In the genomic region with DNA sequence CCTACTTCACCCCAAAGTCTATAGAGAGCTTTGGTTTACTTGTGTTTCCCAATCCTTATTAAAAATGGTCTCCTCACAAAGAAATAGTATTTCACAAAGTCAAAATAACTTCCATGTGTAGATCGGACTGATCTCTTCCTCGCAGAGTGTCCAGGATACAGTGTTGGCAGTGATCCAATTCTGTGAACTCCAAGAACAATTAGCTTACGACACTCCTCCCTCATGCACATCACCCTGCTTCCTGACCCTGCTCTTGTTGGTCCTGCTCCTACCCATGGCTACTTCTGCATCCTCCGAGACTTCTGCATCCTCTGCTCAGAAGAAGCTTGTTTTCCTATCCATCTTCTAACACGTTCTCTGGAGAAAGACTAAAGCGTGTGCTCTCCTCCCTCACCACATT, we compare ENCODE assay signal across 17 mouse cellular contexts.
DNase-seq lines count a peak whose midpoint lies in the region; ATAC-seq and TF ChIP-seq lines count a peak whose summit lies in the region.
"Had no signal": no experiment of that assay in that cellular context is flagged by ENCODE, and none has a peak within 500 bp of the region (broad histone marks: within the 10 kb centered on the region; RNA-seq: fewer than 3 reads in every experiment).

No protein-coding gene starts in this region.

- TF ChIP-seq EP300 in heart, adult 2 months (IDR thresholded peaks at IDR 0.05; ENCODE audit: insufficient read depth, low read depth, low read length), result no peak

- no peak for TF ChIP-seq CTCF in heart, adult 2 months (IDR thresholded peaks at IDR 0.05)
- no peak for TF ChIP-seq CTCF in forebrain, postnatal 0 days (IDR thresholded peaks at IDR 0.05; ENCODE audit: low read depth)

- intact Hi-C loops in heart, adult 2 months (cut with DNase I), result loop anchor here (5.0 kb wide), 1 partner anchor 212 kb away; a partner anchor contains a TSS

- ATAC-seq in heart, embryonic 16.5 days (replicated peaks; ENCODE audit: extremely low read depth, insufficient read depth, low FRiP score), result peak; percentile 58; the same call in 1 of the 2 replicates
- ATAC-seq in forebrain, postnatal 0 days, result no peak

- H3K9me3 ChIP-seq in heart, embryonic 16.5 days (replicated peaks; ENCODE audit: control insufficient read depth, low read length), result no peaks in the 10 kb centered on the region
- no peaks in the 10 kb centered on the region for H3K9me3 ChIP-seq in forebrain, postnatal 0 days (ENCODE audit: low read length)
- H3K9me3 ChIP-seq: limb, embryonic 10.5 days; neural tube, embryonic 15.5 days had no signal

- H3K27ac ChIP-seq in heart, adult 2 months, result no peak overlapping the region
- H3K27ac ChIP-seq in heart, embryonic 16.5 days (ENCODE audit: low read length), result no peak overlapping the region
- H3K27ac ChIP-seq in forebrain, postnatal 0 days (ENCODE audit: low read depth, low read length), result no peak overlapping the region
- H3K27ac ChIP-seq: embryonic facial prominence, embryonic 13.5 days; limb, embryonic 10.5 days; liver, embryonic 14.5 days; neural tube, embryonic 15.5 days had no signal

- H3K4me3 ChIP-seq in heart, adult 2 months, result no peak overlapping the region
- no peak overlapping the region for H3K4me3 ChIP-seq in heart, embryonic 16.5 days (ENCODE audit: low read length)
- no peak overlapping the region for H3K4me3 ChIP-seq in forebrain, postnatal 0 days (ENCODE audit: low read depth, low read length)
- H3K4me3 ChIP-seq: embryonic facial prominence, embryonic 13.5 days; limb, embryonic 10.5 days; neural tube, embryonic 15.5 days had no signal

- 42% methylated on average over 6 of the region's 6 CpGs for WGBS in heart, adult 2 months
- WGBS in heart, embryonic 16.5 days, result 52% methylated on average over 6 of the region's 6 CpGs
- 66% methylated on average over 6 of the region's 6 CpGs for WGBS in forebrain, postnatal 0 days

- TF ChIP-seq POLR2A in heart, adult 2 months (IDR thresholded peaks at IDR 0.05; ENCODE audit: insufficient read depth, low read depth, low read length), result no peak

- no peaks in the 10 kb centered on the region; the same call in none of the 2 replicates for H3K4me1 ChIP-seq in heart, adult 2 months (ENCODE audit: control insufficient read depth, insufficient read depth, low read length)
- H3K4me1 ChIP-seq in heart, embryonic 16.5 days (ENCODE audit: control insufficient read depth, insufficient read depth, low read length), result peaks cover 6% of the 10 kb centered on the region
- H3K4me1 ChIP-seq in forebrain, postnatal 0 days (ENCODE audit: insufficient read depth), result no peaks in the 10 kb centered on the region
- H3K4me1 ChIP-seq: embryonic facial prominence, embryonic 13.5 days; limb, embryonic 10.5 days had no signal

- peaks cover 2% of the 10 kb centered on the region for H3K36me3 ChIP-seq in heart, adult 2 months (ENCODE audit: control insufficient read depth, insufficient read depth, low read length)
- no peaks in the 10 kb centered on the region for H3K36me3 ChIP-seq in heart, embryonic 16.5 days (ENCODE audit: control insufficient read depth, insufficient read depth)
- H3K36me3 ChIP-seq in forebrain, postnatal 0 days (ENCODE audit: insufficient read depth), result 0 out of 2 replicates have a peak, but pooled peaks cover 8% of the 10 kb centered on the region
- H3K36me3 ChIP-seq: embryonic facial prominence, embryonic 13.5 days; limb, embryonic 10.5 days; neural tube, embryonic 15.5 days had no signal

- H3K4me2 ChIP-seq in heart, embryonic 16.5 days (ENCODE audit: low read depth, low read length), result no peak overlapping the region
- H3K4me2 ChIP-seq in forebrain, postnatal 0 days (ENCODE audit: low read depth), result no peak overlapping the region
- H3K4me2 ChIP-seq: embryonic facial prominence, embryonic 13.5 days; neural tube, embryonic 15.5 days had no signal

- no peaks in the 10 kb centered on the region for H3K79me2 ChIP-seq in heart, adult 2 months (replicated peaks; ENCODE audit: control insufficient read depth, insufficient read depth, low read length)

- H3K27me3 ChIP-seq in heart, adult 2 months (ENCODE audit: control insufficient read depth, insufficient read depth, low read length), result no peaks in the 10 kb centered on the region
- H3K27me3 ChIP-seq in heart, embryonic 16.5 days (ENCODE audit: control insufficient read depth, insufficient read depth, low read length), result no peaks in the 10 kb centered on the region
- H3K27me3 ChIP-seq in forebrain, postnatal 0 days (ENCODE audit: insufficient read depth, low read length), result no peaks in the 10 kb centered on the region
- H3K27me3 ChIP-seq: embryonic facial prominence, embryonic 13.5 days; neural tube, embryonic 15.5 days had no signal

- no peak overlapping the region for H3K9ac ChIP-seq in heart, adult 2 months (ENCODE audit: low read depth, low read length)
- no peak overlapping the region for H3K9ac ChIP-seq in heart, embryonic 16.5 days (ENCODE audit: low read length)
- no peak overlapping the region for H3K9ac ChIP-seq in forebrain, postnatal 0 days
- H3K9ac ChIP-seq: embryonic facial prominence, embryonic 13.5 days; liver, embryonic 14.5 days; neural tube, embryonic 15.5 days had no signal

- DNase-seq in heart, adult 11 months, result peak; percentile 86
- no peak for DNase-seq in heart, adult 2 months
- DNase-seq in kidney, adult 9 months, result peak; percentile 28
- DNase-seq in kidney, postnatal 4 days, result no peak
- peak; percentile 47 for DNase-seq in lung, postnatal 10 days
- no peak for DNase-seq in forebrain, postnatal 0 days
- no peak for DNase-seq in layer of hippocampus, adult 9-11 months
- DNase-seq: adrenal gland, adult 2 months; B cell, adult 2 months; cerebellum, postnatal 25 days; gastrocnemius, postnatal 10 days; thymus, postnatal 4 days had no signal

Comparison
In these comparisons a context has a peak if more than half of its experiments do, and no peak if none do; other contexts are left out.
1. DNase-seq: peak in heart, adult 11 months (single experiment), kidney, adult 9 months (single experiment) and lung, postnatal 10 days (single experiment); none in heart, adult 2 months (0 of 2), kidney, postnatal 4 days (0 of 2), forebrain, postnatal 0 days (single experiment) and layer of hippocampus, adult 9-11 months (single experiment).